Comparison of ENCODE assay signal across 22 mouse cellular contexts in the genomic region with DNA sequence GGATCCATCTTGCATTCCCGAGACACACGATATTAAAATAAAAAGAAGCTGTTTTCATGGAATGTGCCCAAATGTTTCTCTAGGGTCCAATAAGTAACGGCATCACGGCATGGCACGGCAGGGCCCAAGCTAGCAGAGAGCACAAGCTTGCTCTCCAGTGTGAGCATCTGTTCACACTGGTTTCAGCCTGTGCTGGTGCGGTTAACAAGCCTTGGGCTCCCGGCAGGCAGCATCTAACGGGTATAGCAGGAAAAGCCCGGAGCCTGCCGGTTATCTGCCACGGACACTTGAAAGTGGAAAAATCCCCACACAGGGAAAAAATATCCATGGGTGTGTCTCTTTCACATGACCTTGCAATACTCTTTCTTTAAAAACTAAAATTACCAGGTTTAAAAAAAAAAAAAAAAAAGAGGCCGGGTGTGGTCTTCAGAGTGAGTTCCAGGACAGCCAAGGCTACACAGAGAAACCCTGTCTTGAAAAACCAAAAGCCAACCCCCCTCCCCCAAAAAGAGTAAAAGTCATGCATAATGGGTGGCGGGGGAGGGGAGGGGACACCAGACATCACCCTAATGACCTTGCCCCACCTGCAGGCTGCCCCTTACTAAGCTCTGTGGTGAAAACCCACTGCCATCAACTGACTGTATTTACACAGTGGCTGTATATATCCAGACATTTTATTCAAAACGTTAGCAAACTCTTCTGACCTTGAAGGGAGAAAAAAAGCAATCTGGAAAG. TPM values are rescaled to one million over a fixed set of nuclear protein-coding genes. Genes with fewer than 3 reads are reported as not detected.
DNase-seq lines count a peak whose midpoint lies in the region; ATAC-seq lines count a peak whose summit lies in the region.
"Had no signal": no experiment of that assay in that cellular context is flagged by ENCODE, and none has a peak within 500 bp of the region (broad histone marks: within the 10 kb centered on the region; RNA-seq: fewer than 3 reads in every experiment).

No protein-coding gene starts in this region.

- in situ Hi-C loops in ES-E14 (cut with MboI; ENCODE audit: low sequenced_read_pairs in 2 of 2, unreplicated experiment in 2 of 2), result no loop called here

- H3K36me3 ChIP-seq in hindbrain, embryonic 16.5 days (ENCODE audit: control insufficient read depth, insufficient read depth, low read length), result no peaks in the 10 kb centered on the region
- H3K36me3 ChIP-seq in hindbrain, embryonic 12.5 days, result no peaks in the 10 kb centered on the region
- H3K36me3 ChIP-seq in midbrain, embryonic 13.5 days, result no peaks in the 10 kb centered on the region
- H3K36me3 ChIP-seq in midbrain, embryonic 16.5 days (ENCODE audit: control insufficient read depth, insufficient read depth, low read length), result no peaks in the 10 kb centered on the region
- H3K36me3 ChIP-seq in ES-E14 (ENCODE audit: control insufficient read depth, insufficient read depth, low read length, poor library complexity, severe bottlenecking), result no peaks in the 10 kb centered on the region
- no peaks in the 10 kb centered on the region for H3K36me3 ChIP-seq in neural tube, embryonic 14.5 days (ENCODE audit: control insufficient read depth, insufficient read depth, low read length)
- H3K36me3 ChIP-seq: embryonic facial prominence, embryonic 10.5 days; forebrain, embryonic 10.5 days; heart, embryonic 13.5 days had no signal

- H3K4me1 ChIP-seq in hindbrain, embryonic 16.5 days (ENCODE audit: control insufficient read depth, insufficient read depth, low read depth, low read length), result peaks cover 2% of the 10 kb centered on the region; the same call in 1 of the 2 replicates
- H3K4me1 ChIP-seq in hindbrain, embryonic 12.5 days, result no peaks in the 10 kb centered on the region
- no peaks in the 10 kb centered on the region for H3K4me1 ChIP-seq in midbrain, embryonic 13.5 days (replicated peaks)
- no peaks in the 10 kb centered on the region; the same call in 1 of the 2 replicates for H3K4me1 ChIP-seq in midbrain, embryonic 16.5 days (ENCODE audit: control insufficient read depth, insufficient read depth, low read length)
- H3K4me1 ChIP-seq in ES-E14 (ENCODE audit: control insufficient read depth in 2 of 2, insufficient read depth in 2 of 2, low read length in 2 of 2, poor library complexity in 1 of 2), result peaks cover 4 to 9% of the 10 kb centered on the region in 2 experiments; a peak in 2 of 4 replicates
- no peaks in the 10 kb centered on the region for H3K4me1 ChIP-seq in neural tube, embryonic 14.5 days (ENCODE audit: control insufficient read depth, insufficient read depth, low read length)

- H3K4me2 ChIP-seq in hindbrain, embryonic 16.5 days (ENCODE audit: low read length), result no peak overlapping the region
- no peak overlapping the region for H3K4me2 ChIP-seq in hindbrain, embryonic 12.5 days (replicated peaks)
- H3K4me2 ChIP-seq in midbrain, embryonic 13.5 days (replicated peaks), result no peak overlapping the region
- no peak overlapping the region for H3K4me2 ChIP-seq in midbrain, embryonic 16.5 days (ENCODE audit: low read length)
- no peak overlapping the region for H3K4me2 ChIP-seq in neural tube, embryonic 14.5 days (ENCODE audit: low read depth, low read length)
- H3K4me2 ChIP-seq: heart, embryonic 13.5 days; hindbrain, embryonic 14.5 days had no signal

- H3K27ac ChIP-seq in hindbrain, embryonic 16.5 days (ENCODE audit: low read depth, low read length), result no peak overlapping the region
- H3K27ac ChIP-seq in hindbrain, embryonic 12.5 days, result no peak overlapping the region
- H3K27ac ChIP-seq in midbrain, embryonic 13.5 days, result no peak overlapping the region
- no peak overlapping the region for H3K27ac ChIP-seq in midbrain, embryonic 16.5 days (ENCODE audit: low read length)
- H3K27ac ChIP-seq in ES-E14 (ENCODE audit: insufficient read depth, low read depth, low read length, poor library complexity, severe bottlenecking), result no peak overlapping the region
- no peak overlapping the region for H3K27ac ChIP-seq in neural tube, embryonic 14.5 days (ENCODE audit: low read depth, low read length)
- H3K27ac ChIP-seq: embryonic facial prominence, embryonic 10.5 days; forebrain, embryonic 10.5 days; gastrocnemius, adult 2 months; heart, embryonic 13.5 days; hindbrain, embryonic 14.5 days had no signal

- H3K27me3 ChIP-seq in hindbrain, embryonic 16.5 days (replicated peaks; ENCODE audit: control insufficient read depth, insufficient read depth, low read length), result no peaks in the 10 kb centered on the region
- H3K27me3 ChIP-seq in hindbrain, embryonic 12.5 days, result no peaks in the 10 kb centered on the region
- no peaks in the 10 kb centered on the region for H3K27me3 ChIP-seq in midbrain, embryonic 13.5 days
- no peaks in the 10 kb centered on the region for H3K27me3 ChIP-seq in midbrain, embryonic 16.5 days (ENCODE audit: control insufficient read depth, insufficient read depth, low read depth, low read length)
- no peaks in the 10 kb centered on the region for H3K27me3 ChIP-seq in neural tube, embryonic 14.5 days (ENCODE audit: control insufficient read depth, insufficient read depth, low read length)

- intact Hi-C loops in heart, postnatal 14 days (cut with DNase I), result no loop called here

- H3K9ac ChIP-seq in hindbrain, embryonic 16.5 days (ENCODE audit: low read depth, low read length), result no peak overlapping the region
- H3K9ac ChIP-seq in hindbrain, embryonic 12.5 days, result no peak overlapping the region
- no peak overlapping the region for H3K9ac ChIP-seq in midbrain, embryonic 13.5 days (replicated peaks)
- no peak overlapping the region for H3K9ac ChIP-seq in midbrain, embryonic 16.5 days (ENCODE audit: low read depth, low read length)
- no peak overlapping the region for H3K9ac ChIP-seq in ES-E14 (ENCODE audit: insufficient read depth, low read depth, low read length, poor library complexity, severe bottlenecking)
- no peak overlapping the region for H3K9ac ChIP-seq in neural tube, embryonic 14.5 days (replicated peaks; ENCODE audit: low read depth, low read length)
- H3K9ac ChIP-seq: heart, embryonic 13.5 days; hindbrain, embryonic 14.5 days had no signal

- no peak overlapping the region for H3K4me3 ChIP-seq in hindbrain, embryonic 16.5 days (ENCODE audit: low read length)
- no peak overlapping the region for H3K4me3 ChIP-seq in hindbrain, embryonic 12.5 days
- H3K4me3 ChIP-seq in midbrain, embryonic 13.5 days (replicated peaks), result no peak overlapping the region
- no peak overlapping the region for H3K4me3 ChIP-seq in midbrain, embryonic 16.5 days (ENCODE audit: low read depth, low read length)
- no peak overlapping the region for H3K4me3 ChIP-seq in ES-E14 (ENCODE audit: insufficient read depth in 1 of 2, low read depth in 1 of 2, low read length in 2 of 2, poor library complexity in 1 of 2, severe bottlenecking in 1 of 2)
- H3K4me3 ChIP-seq in neural tube, embryonic 14.5 days (ENCODE audit: low read depth, low read length), result no peak overlapping the region
- H3K4me3 ChIP-seq: embryonic facial prominence, embryonic 10.5 days; forebrain, embryonic 10.5 days; gastrocnemius, adult 2 months; heart, embryonic 13.5 days had no signal

- WGBS in hindbrain, embryonic 16.5 days, result 65% methylated on average over 14 of the region's 14 CpGs
- 76% methylated on average over 14 of the region's 14 CpGs for WGBS in hindbrain, embryonic 12.5 days
- 79% methylated on average over 14 of the region's 14 CpGs for WGBS in midbrain, embryonic 13.5 days
- WGBS in midbrain, embryonic 16.5 days, result 77% methylated on average over 14 of the region's 14 CpGs
- 44% methylated on average over 14 of the region's 14 CpGs for WGBS in neural tube, embryonic 14.5 days

- DNase-seq in ES-E14 (ENCODE audit: low read depth, low spot score), result no peak
- DNase-seq in heart, postnatal 14 days, result no peak
- DNase-seq in embryo, embryonic 11 days, result no peak
- DNase-seq: adrenal gland, postnatal 14 days; B cell, adult 2 months; cerebellum, adult 18-20 months; cerebellum, adult 9-11 months; cerebellum, postnatal 36 days; gastrocnemius, adult 2 months; gastrocnemius, postnatal 25 days; heart, adult 11 months had no signal

- peak; percentile 58; the same call in 1 of the 2 replicates for ATAC-seq in hindbrain, embryonic 16.5 days
- no peak for ATAC-seq in hindbrain, embryonic 12.5 days (ENCODE audit: low FRiP score)
- ATAC-seq in midbrain, embryonic 13.5 days, result 0 out of 2 replicates have a peak, but pooled peaks have one; percentile 40
- no peak for ATAC-seq in midbrain, embryonic 16.5 days
- peak; percentile 66; the same call in 1 of the 2 replicates for ATAC-seq in neural tube, embryonic 14.5 days (ENCODE audit: low read depth)
- ATAC-seq: CD4-positive, CD25-positive, alpha-beta regulatory T cell, adult 4 months; forebrain, embryonic 14.5 days had no signal

- H3K9me3 ChIP-seq in hindbrain, embryonic 16.5 days (ENCODE audit: control insufficient read depth, low read length), result no peaks in the 10 kb centered on the region
- H3K9me3 ChIP-seq in hindbrain, embryonic 12.5 days (replicated peaks), result no peaks in the 10 kb centered on the region
- no peaks in the 10 kb centered on the region for H3K9me3 ChIP-seq in midbrain, embryonic 13.5 days
- H3K9me3 ChIP-seq in midbrain, embryonic 16.5 days (replicated peaks; ENCODE audit: control insufficient read depth, low read length, poor library complexity, severe bottlenecking), result no peaks in the 10 kb centered on the region
- H3K9me3 ChIP-seq in ES-E14 (ENCODE audit: control insufficient read depth, insufficient read depth, low read depth, low read length), result no peaks in the 10 kb centered on the region
- H3K9me3 ChIP-seq in neural tube, embryonic 14.5 days (ENCODE audit: control insufficient read depth, low read length), result no peaks in the 10 kb centered on the region
- H3K9me3 ChIP-seq: embryonic facial prominence, embryonic 10.5 days; forebrain, embryonic 10.5 days; heart, embryonic 13.5 days had no signal

RNA-seq across cellular contexts. Expression of a gene that starts 19.2 kb away (rescaled TPM):
- 9.4 and 10.2 TPM in 2 replicates for polyA plus RNA-seq in hindbrain, embryonic 16.5 days (2015; fragmentation: Nextera tagmentation; extraction: Ambion mirVana)
- 3.3 and 3.6 TPM in 2 replicates for polyA plus RNA-seq in hindbrain, embryonic 12.5 days (2016; fragmentation: Nextera tagmentation; extraction: Ambion mirVana)
- 3.8 and 4.8 TPM in 2 replicates for polyA plus RNA-seq in midbrain, embryonic 13.5 days (2015; fragmentation: Nextera tagmentation; extraction: Ambion mirVana)
- polyA plus RNA-seq in midbrain, embryonic 16.5 days (2015; fragmentation: Nextera tagmentation; extraction: Ambion mirVana), result 7.7 and 8.1 TPM in 2 replicates
- 1.7 and 2.6 TPM in 2 replicates for total RNA-seq in ES-E14 (2012; rRNA removed)
- 9.0 and 9.4 TPM in 2 replicates for polyA plus RNA-seq in neural tube, embryonic 14.5 days (2014; fragmentation: Nextera tagmentation; extraction: Ambion mirVana)
- 10 to 100 TPM; 27.8 to 30.0 TPM for total RNA-seq in heart, postnatal 14 days (2021)

RNA-seq across cellular contexts. Expression of a gene that starts 50.3 kb away (rescaled TPM):
- polyA plus RNA-seq in hindbrain, embryonic 16.5 days (2015; fragmentation: Nextera tagmentation; extraction: Ambion mirVana), result 26.1 and 31.1 TPM in 2 replicates
- polyA plus RNA-seq in hindbrain, embryonic 12.5 days (2016; fragmentation: Nextera tagmentation; extraction: Ambion mirVana), result 56.9 and 58.9 TPM in 2 replicates
- 30.1 and 31.6 TPM in 2 replicates for polyA plus RNA-seq in midbrain, embryonic 13.5 days (2015; fragmentation: Nextera tagmentation; extraction: Ambion mirVana)
- 19.1 and 19.7 TPM in 2 replicates for polyA plus RNA-seq in midbrain, embryonic 16.5 days (2015; fragmentation: Nextera tagmentation; extraction: Ambion mirVana)
- 44.2 and 64.1 TPM in 2 replicates for total RNA-seq in ES-E14 (2012; rRNA removed)
- polyA plus RNA-seq in neural tube, embryonic 14.5 days (2014; fragmentation: Nextera tagmentation; extraction: Ambion mirVana), result 18.4 and 30.6 TPM in 2 replicates
- total RNA-seq in heart, postnatal 14 days (2021), result 100 to 1,000 TPM; 631 to 633 TPM

Comparison
In these comparisons a context has a peak if more than half of its experiments do, and no peak if none do; other contexts are left out.
1. ATAC-seq: peak in hindbrain, embryonic 16.5 days (single experiment), midbrain, embryonic 13.5 days (single experiment) and neural tube, embryonic 14.5 days (single experiment); none in hindbrain, embryonic 12.5 days (single experiment) and midbrain, embryonic 16.5 days (single experiment).